In genomic region chr2:27677411-27678310, GRCm38 (mm10) we compare ENCODE assay signal across 8 mouse cellular contexts. TPM values are rescaled to one million over a fixed set of nuclear protein-coding genes. Genes with fewer than 3 reads are reported as not detected.
DNase-seq lines count a peak whose midpoint lies in the region; ATAC-seq and TF ChIP-seq lines count a peak whose summit lies in the region.

No protein-coding gene starts in this region.

- peak overlapping the region; percentile 94 for H3K4me2 ChIP-seq in CH12.LX (ENCODE audit: insufficient read depth, low read depth, poor library complexity, severe bottlenecking)
- H3K4me2 ChIP-seq in intestine, postnatal 0 days (replicated peaks; ENCODE audit: low read depth): peak overlapping the region; percentile 97
- H3K4me2 ChIP-seq in lung, postnatal 0 days (replicated peaks; ENCODE audit: low read depth, low read length): peak overlapping the region; percentile 95
- peak overlapping the region; percentile 94 for H3K4me2 ChIP-seq in stomach, embryonic 15.5 days

- no peak overlapping the region for H3K27ac ChIP-seq in CH12.LX (ENCODE audit: insufficient read depth, low read depth)
- peak overlapping the region; percentile 97 for H3K27ac ChIP-seq in intestine, postnatal 0 days (ENCODE audit: low read depth, low read length)
- H3K27ac ChIP-seq in lung, postnatal 0 days (ENCODE audit: low read length): peak overlapping the region; percentile 99
- peak overlapping the region; percentile 98 for H3K27ac ChIP-seq in stomach, embryonic 15.5 days

- ATAC-seq in intestine, postnatal 0 days: no peak
- peak; percentile 12 for ATAC-seq in lung, postnatal 0 days
- no peak for ATAC-seq in stomach, embryonic 15.5 days (ENCODE audit: insufficient read depth, low FRiP score, low read depth)

- H3K4me1 ChIP-seq in CH12.LX (ENCODE audit: control insufficient read depth in 1 of 2, insufficient read depth in 2 of 2): peaks cover 0 to 3% of the 10 kb centered on the region in 2 experiments; a peak in 1 of 4 replicates
- H3K4me1 ChIP-seq in intestine, postnatal 0 days (replicated peaks; ENCODE audit: control insufficient read depth, insufficient read depth, low read length): peaks cover 46% of the 10 kb centered on the region
- H3K4me1 ChIP-seq in lung, postnatal 0 days (ENCODE audit: insufficient read depth, low read depth, low read length): peaks cover 35% of the 10 kb centered on the region
- peaks cover 53% of the 10 kb centered on the region for H3K4me1 ChIP-seq in stomach, embryonic 15.5 days

- no peaks in the 10 kb centered on the region for H3K9me3 ChIP-seq in CH12.LX (replicated peaks; ENCODE audit: low read length)
- H3K9me3 ChIP-seq in intestine, postnatal 0 days (ENCODE audit: control insufficient read depth): no peaks in the 10 kb centered on the region
- H3K9me3 ChIP-seq in lung, postnatal 0 days (ENCODE audit: low read length): no peaks in the 10 kb centered on the region
- no peaks in the 10 kb centered on the region for H3K9me3 ChIP-seq in stomach, embryonic 15.5 days

- peak; percentile 32 for DNase-seq in 3T3-L1 (ENCODE audit: low read depth, low spot score)
- no peak for DNase-seq in CH12.LX (ENCODE audit: extremely low read depth)
- peak; percentile 46 for DNase-seq in cerebellum, adult 9-11 months
- peak; percentile 63 for DNase-seq in gastrocnemius, postnatal 25 days
- peak; percentile 45 for DNase-seq in lung, postnatal 0 days (ENCODE audit: low spot score)
- no peak for DNase-seq in frontal cortex, postnatal 14 days (ENCODE audit: low spot score in 2 of 2)

- no peaks in the 10 kb centered on the region for H3K36me3 ChIP-seq in CH12.LX (replicated peaks in 1 of 2; ENCODE audit: control insufficient read depth in 1 of 2, insufficient read depth in 1 of 2, low read length in 1 of 2)
- H3K36me3 ChIP-seq in intestine, postnatal 0 days (ENCODE audit: control insufficient read depth, insufficient read depth): no peaks in the 10 kb centered on the region
- H3K36me3 ChIP-seq in lung, postnatal 0 days (ENCODE audit: insufficient read depth, low read length): no peaks in the 10 kb centered on the region
- H3K36me3 ChIP-seq in stomach, embryonic 15.5 days: no peaks in the 10 kb centered on the region

- H3K79me2 ChIP-seq in CH12.LX (replicated peaks; ENCODE audit: control insufficient read depth, extremely low read depth, insufficient read depth, poor library complexity, severe bottlenecking): no peaks in the 10 kb centered on the region

- peaks cover 91% of the 10 kb centered on the region for H3K27me3 ChIP-seq in CH12.LX (replicated peaks)
- H3K27me3 ChIP-seq in intestine, postnatal 0 days (replicated peaks; ENCODE audit: control insufficient read depth, insufficient read depth, low read length): no peaks in the 10 kb centered on the region
- H3K27me3 ChIP-seq in lung, postnatal 0 days (replicated peaks; ENCODE audit: insufficient read depth, low read length): no peaks in the 10 kb centered on the region
- no peaks in the 10 kb centered on the region for H3K27me3 ChIP-seq in stomach, embryonic 15.5 days (replicated peaks)

- in situ Hi-C loops in CH12.LX (cut with MboI; ENCODE audit: low pct_ligation_motif_present, low pct_unique_long_range_greater_than_20kb, low sequenced_read_pairs): no loop called here

- under 1% methylated on average over 59 of the region's 77 CpGs for WGBS in intestine, postnatal 0 days
- under 1% methylated on average over 42 of the region's 77 CpGs for WGBS in lung, postnatal 0 days
- under 1% methylated on average over 72 of the region's 77 CpGs for WGBS in stomach, embryonic 15.5 days

- TF ChIP-seq RAD21 in CH12.LX (IDR thresholded peaks at IDR 0.05; ENCODE audit: low read depth, low read length): no peak

- no peak for TF ChIP-seq EP300 in CH12.LX (IDR thresholded peaks at IDR 0.05; ENCODE audit: low read length)
- no peak for TF ChIP-seq EP300 in lung, postnatal 0 days (IDR thresholded peaks at IDR 0.05)

- no peak overlapping the region; the same call in 1 of the 2 replicates for H3K9ac ChIP-seq in CH12.LX (ENCODE audit: insufficient read depth, low read depth)
- peak overlapping the region; percentile 99 for H3K9ac ChIP-seq in intestine, postnatal 0 days (ENCODE audit: low read depth, low read length)
- peak overlapping the region; percentile 95 for H3K9ac ChIP-seq in lung, postnatal 0 days (replicated peaks; ENCODE audit: low read depth)
- peak overlapping the region; percentile 96 for H3K9ac ChIP-seq in stomach, embryonic 15.5 days

- TF ChIP-seq CTCF in CH12.LX (conservative IDR thresholded peaks at IDR 0.05 in 1 of 2, IDR thresholded peaks at IDR 0.05 in 1 of 2; ENCODE audit: low read depth in 2 of 2, low read length in 2 of 2): no peak
- no peak for TF ChIP-seq CTCF in intestine, postnatal 0 days (IDR thresholded peaks at IDR 0.05; ENCODE audit: low read depth)
- TF ChIP-seq CTCF in lung, postnatal 0 days (IDR thresholded peaks at IDR 0.05): no peak

- H3K4me3 ChIP-seq in CH12.LX (replicated peaks in 1 of 3; ENCODE audit: low read depth in 2 of 3, low read length in 2 of 3, poor library complexity in 1 of 3): peak overlapping the region in 2 of 3 experiments; percentile 37 to 43
- H3K4me3 ChIP-seq in intestine, postnatal 0 days (ENCODE audit: low read depth, low read length): peak overlapping the region; percentile 89
- peak overlapping the region; percentile 87 for H3K4me3 ChIP-seq in lung, postnatal 0 days (ENCODE audit: low read depth, low read length)
- H3K4me3 ChIP-seq in stomach, embryonic 15.5 days (replicated peaks): peak overlapping the region; percentile 87

- dilution Hi-C loops in CH12.LX (cut with MboI; ENCODE audit: extremely low pct_ligation_motif_present, extremely low pct_unique_long_range_greater_than_20kb, low sequenced_read_pairs): no loop called here

- TF ChIP-seq POLR2A in CH12.LX (IDR thresholded peaks at IDR 0.05; ENCODE audit: low read depth, low read length): no peak

TF ChIP-seq in CH12.LX, 34 proteins besides CTCF, POLR2A, EP300 and RAD21:
- TF ChIP-seq MXI1 (IDR thresholded peaks at IDR 0.05; ENCODE audit: low read depth, low read length): no peak
- TF ChIP-seq TBP (conservative IDR thresholded peaks at IDR 0.05; ENCODE audit: low read depth, low read length): no peak

RNA-seq across cellular contexts. Expression of gene Rxra, which starts 1.4 kb away (rescaled TPM):
- total RNA-seq in CH12.LX (2012; rRNA removed): 2.1 and 2.6 TPM in 2 replicates
- 1.8 and 2.4 TPM in 2 replicates for total RNA-seq in CH12.LX (2014; rRNA removed)
- 4.1 and 5.5 TPM in 2 replicates for polyA plus RNA-seq in CH12.LX (2012; ENCODE audit: insufficient read length, low read depth)
- total RNA-seq in gastrocnemius, postnatal 25 days (2021): 10 to 100 TPM; 70.1 to 81.3 TPM
- 9.0 and 10.2 TPM in 2 replicates for polyA plus RNA-seq in intestine, postnatal 0 days (2015; fragmentation: Nextera tagmentation; extraction: Ambion mirVana)
- 9.6 and 10.3 TPM in 2 replicates for polyA plus RNA-seq in lung, postnatal 0 days (2015; fragmentation: Nextera tagmentation; extraction: Ambion mirVana)
- polyA plus RNA-seq in stomach, embryonic 15.5 days (2015; fragmentation: Nextera tagmentation; extraction: Ambion mirVana): 12.4 and 13.0 TPM in 2 replicates

Comparison
In these comparisons a context has a peak if more than half of its experiments do, and no peak if none do; other contexts are left out.
1. DNase-seq: peak in 3T3-L1 (single experiment), cerebellum, adult 9-11 months (single experiment), gastrocnemius, postnatal 25 days (single experiment) and lung, postnatal 0 days (single experiment); none in CH12.LX (single experiment) and frontal cortex, postnatal 14 days (0 of 2).
2. Peak in every context shown above with its lines, with median percentiles within 50 percentile points of each other: H3K4me2 ChIP-seq and H3K4me3 ChIP-seq.